Mouse (Mus musculus): ENCODE measurements around the gene Gpr139. TPM values are rescaled to one million over a fixed set of nuclear protein-coding genes. Genes with fewer than 3 reads are reported as not detected.
A peak's percentile ranks its signal among the peaks of the same experiment; 100 is the strongest.

Gene Gpr139
- total and polyA plus RNA-seq, 3 experiments = not detected

DNA sequence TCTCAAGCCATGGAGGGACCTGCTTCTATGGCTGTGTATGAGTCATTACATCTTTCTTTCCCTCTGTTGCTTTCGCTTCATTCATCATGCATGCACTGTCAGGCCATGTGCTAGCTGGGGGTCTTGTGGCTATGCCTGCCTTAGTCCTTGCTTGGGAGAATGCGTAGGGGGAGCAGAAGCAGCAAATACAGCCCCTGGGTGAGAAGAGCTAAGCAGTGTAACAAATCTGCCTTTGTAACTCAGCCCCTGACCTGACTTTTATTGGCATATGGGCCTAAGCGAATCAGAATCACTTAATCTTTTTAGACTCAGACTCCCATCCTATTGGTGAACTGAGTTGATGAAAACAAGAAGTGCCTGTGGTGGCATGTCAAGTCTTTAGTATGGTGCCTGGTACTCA, 22.8 kb upstream of the Gpr139 start:
- Histone ChIP-seq H3K9me3 (replicated peaks; ENCODE audit: insufficient read depth, low read length) (no peaks in the 10 kb centered on the region), H3K79me2 (ENCODE audit: control insufficient read depth, insufficient read depth, low read length, poor library complexity) (no peaks in the 10 kb centered on the region), H3K27ac (ENCODE audit: control insufficient read depth, low read depth, low read length) (no peak overlapping the region), H3K4me3 (ENCODE audit: control insufficient read depth in 1 of 2, insufficient read depth in 1 of 2, low read depth in 2 of 2, low read length in 2 of 2) (no peak overlapping the region), H3K4me1 (ENCODE audit: control insufficient read depth in 1 of 2, insufficient read depth in 2 of 2, low read length in 2 of 2) (no peaks in the 10 kb centered on the region), H3K27me3 (ENCODE audit: control insufficient read depth in 1 of 2, insufficient read depth in 2 of 2, low read length in 2 of 2) (no peaks in the 10 kb centered on the region), H3K9ac (ENCODE audit: control insufficient read depth, low read depth, low read length, poor library complexity, severe bottlenecking) (no peak overlapping the region), H3K36me3 (ENCODE audit: control insufficient read depth in 1 of 2, insufficient read depth in 2 of 2, low read length in 2 of 2) (no peaks in the 10 kb centered on the region)
- no peak for DNase-seq (ENCODE audit: low read depth, low spot score)
- no peak for TF ChIP-seq SIN3A (IDR thresholded peaks at IDR 0.05; ENCODE audit: low read length)
- TF ChIP-seq USF2 (IDR thresholded peaks at IDR 0.05; ENCODE audit: borderline replicate concordance in 1 of 2, insufficient read depth in 1 of 2, low read depth in 1 of 2, low read length in 2 of 2) = no peak
- TF ChIP-seq TBP (IDR thresholded peaks at IDR 0.05; ENCODE audit: low read depth, low read length) = no peak

DNA sequence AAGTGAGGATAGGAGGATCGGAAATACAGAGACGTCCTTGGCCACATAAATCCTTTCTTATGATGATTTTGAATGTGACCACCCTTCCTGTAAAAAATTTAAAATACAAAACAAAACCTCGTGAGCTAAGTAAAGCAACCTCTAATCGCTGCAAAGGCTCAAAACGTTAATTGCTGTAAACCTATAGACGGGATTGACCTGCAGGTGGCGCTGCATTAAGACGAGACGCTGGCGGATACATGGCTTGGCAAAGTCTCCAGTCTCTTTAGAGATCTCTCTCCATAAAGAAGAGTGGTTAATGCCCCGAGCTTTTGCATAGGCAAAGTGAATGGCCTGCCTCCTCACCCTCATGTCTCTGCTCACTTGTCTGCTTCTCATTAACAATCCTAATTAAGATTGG, 2.0 kb upstream of the Gpr139 start:
- Histone ChIP-seq H3K27me3 (ENCODE audit: control insufficient read depth in 1 of 2, insufficient read depth in 2 of 2, low read length in 2 of 2) (no peaks in the 10 kb centered on the region), H3K36me3 (ENCODE audit: control insufficient read depth in 1 of 2, insufficient read depth in 2 of 2, low read length in 2 of 2) (no peaks in the 10 kb centered on the region), H3K4me1 (ENCODE audit: control insufficient read depth in 1 of 2, insufficient read depth in 2 of 2, low read length in 2 of 2) (no peaks in the 10 kb centered on the region), H3K9me3 (replicated peaks; ENCODE audit: insufficient read depth, low read length) (no peaks in the 10 kb centered on the region), H3K4me3 (ENCODE audit: control insufficient read depth in 1 of 2, insufficient read depth in 1 of 2, low read depth in 2 of 2, low read length in 2 of 2) (no peak overlapping the region), H3K79me2 (ENCODE audit: control insufficient read depth, insufficient read depth, low read length, poor library complexity) (no peaks in the 10 kb centered on the region), H3K27ac (ENCODE audit: control insufficient read depth, low read depth, low read length) (no peak overlapping the region), H3K9ac (ENCODE audit: control insufficient read depth, low read depth, low read length, poor library complexity, severe bottlenecking) (no peak overlapping the region)
- TF ChIP-seq GABPA (IDR thresholded peaks at IDR 0.05; ENCODE audit: low read depth, low read length) (no peak), ZC3H11A (IDR thresholded peaks at IDR 0.05; ENCODE audit: low read depth, low read length) (peak; percentile 62), ZKSCAN1 (IDR thresholded peaks at IDR 0.05; ENCODE audit: low read depth, low read length) (no peak), CTCF (IDR thresholded peaks at IDR 0.05 in 2 of 3, conservative IDR thresholded peaks at IDR 0.05 in 1 of 3; ENCODE audit: control insufficient read depth in 1 of 3, insufficient read depth in 1 of 3, low read depth in 2 of 3, low read length in 3 of 3, poor library complexity in 1 of 3, severe bottlenecking in 1 of 3) (peak; percentile 54 to 66 (median 55)), RAD21 (IDR thresholded peaks at IDR 0.05; ENCODE audit: low read depth, low read length) (peak; percentile 35), SMC3 (IDR thresholded peaks at IDR 0.05; ENCODE audit: low read depth, low read length) (peak; percentile 72)
- peak; percentile 30 for DNase-seq (ENCODE audit: low read depth, low spot score)

DNA sequence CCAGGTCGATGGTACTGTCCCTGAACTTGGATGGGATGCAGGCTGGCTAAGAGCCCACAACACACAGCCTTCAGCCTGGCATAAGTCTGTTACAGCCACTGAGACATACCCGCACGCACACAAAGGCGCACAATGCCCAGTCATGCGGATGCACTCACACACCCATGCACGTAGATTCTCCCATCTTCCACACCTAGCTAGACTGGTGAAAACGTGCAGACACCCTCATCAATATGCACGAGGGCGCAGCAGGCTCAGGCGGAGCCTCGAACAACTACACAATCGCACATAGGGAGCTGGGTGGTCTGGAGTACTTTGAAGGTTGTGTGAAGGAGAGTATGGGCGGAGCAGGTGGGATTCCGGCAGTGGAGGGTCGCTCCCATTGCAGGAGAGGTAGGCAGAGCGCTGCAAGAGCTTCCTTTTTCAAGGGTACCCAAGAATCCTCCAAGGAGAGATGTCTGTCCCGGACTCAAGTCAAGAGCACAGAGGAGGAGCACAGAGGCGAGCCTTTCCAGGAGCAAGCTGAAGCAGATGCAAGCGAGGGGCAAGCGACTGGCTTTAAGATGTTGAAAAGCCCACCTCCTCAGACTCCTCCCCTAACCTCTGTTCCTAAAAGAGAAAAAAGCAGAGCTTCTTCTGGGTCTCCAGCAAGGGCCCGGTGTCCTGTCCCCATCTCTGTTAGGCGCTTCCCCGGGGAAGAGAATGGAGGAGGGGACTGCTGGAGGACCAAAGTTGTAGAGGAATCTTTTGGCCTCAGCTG, 958 bp upstream of the Gpr139 start:
- Histone ChIP-seq H3K4me3 (ENCODE audit: control insufficient read depth in 1 of 2, insufficient read depth in 1 of 2, low read depth in 2 of 2, low read length in 2 of 2) (no peak overlapping the region), H3K79me2 (ENCODE audit: control insufficient read depth, insufficient read depth, low read length, poor library complexity) (no peaks in the 10 kb centered on the region), H3K9me3 (replicated peaks; ENCODE audit: insufficient read depth, low read length) (no peaks in the 10 kb centered on the region), H3K27me3 (ENCODE audit: control insufficient read depth in 1 of 2, insufficient read depth in 2 of 2, low read length in 2 of 2) (no peaks in the 10 kb centered on the region), H3K27ac (ENCODE audit: control insufficient read depth, low read depth, low read length) (no peak overlapping the region), H3K4me1 (ENCODE audit: control insufficient read depth in 1 of 2, insufficient read depth in 2 of 2, low read length in 2 of 2) (no peaks in the 10 kb centered on the region), H3K9ac (ENCODE audit: control insufficient read depth, low read depth, low read length, poor library complexity, severe bottlenecking) (no peak overlapping the region), H3K36me3 (ENCODE audit: control insufficient read depth in 1 of 2, insufficient read depth in 2 of 2, low read length in 2 of 2) (no peaks in the 10 kb centered on the region)
- TF ChIP-seq NRF1 (IDR thresholded peaks at IDR 0.05; ENCODE audit: insufficient read depth, low read depth, low read length, poor library complexity, severe bottlenecking) (no peak), GABPA (IDR thresholded peaks at IDR 0.05; ENCODE audit: low read depth, low read length) (no peak), MYB (IDR thresholded peaks at IDR 0.05; ENCODE audit: low read depth, low read length) (no peak), BHLHE40 (IDR thresholded peaks at IDR 0.05; ENCODE audit: borderline replicate concordance, low read depth, low read length) (no peak), RCOR1 (IDR thresholded peaks at IDR 0.05; ENCODE audit: low read depth, low read length) (no peak), USF1 (IDR thresholded peaks at IDR 0.05; ENCODE audit: low read depth, low read length) (no peak), UBTF (IDR thresholded peaks at IDR 0.05; ENCODE audit: borderline replicate concordance, insufficient read depth, low read depth, low read length) (no peak)
- no peak for DNase-seq (ENCODE audit: low read depth, low spot score)

Data from MEL (cell line).